Mouse (Mus musculus): ENCODE results near the gene Fam20c.

- TF ChIP-seq CTCF (IDR thresholded peaks at IDR 0.05; ENCODE audit: low read depth) (no peak), EP300 (IDR thresholded peaks at IDR 0.05; ENCODE audit: low read depth) (no peak)
These were observed 390 bp upstream of the Fam20c start for GRCm38 (mm10) chr5:138753946-138754302.

Measured in heart, postnatal 0 days (tissue).